ENCODE assay signal across 26 mouse cellular contexts in genomic region chr5:147395050-147395449, GRCm38 (mm10). TPM values are rescaled to one million over a fixed set of nuclear protein-coding genes. Genes with fewer than 3 reads are reported as not detected.
DNase-seq lines count a peak whose midpoint lies in the region; TF ChIP-seq lines count a peak whose summit lies in the region.
"Had no signal": no experiment of that assay in that cellular context is flagged by ENCODE, and none has a peak within 500 bp of the region (broad histone marks: within the 10 kb centered on the region; RNA-seq: fewer than 3 reads in every experiment).

No protein-coding gene starts in this region.

- no peak for DNase-seq in layer of hippocampus, adult 2 months (ENCODE audit: low spot score in 2 of 2)
- no peak for DNase-seq in layer of hippocampus, postnatal 25 days (ENCODE audit: extremely low spot score in 1 of 2, low spot score in 1 of 2)
- no peak for DNase-seq in testis, postnatal 10 days (ENCODE audit: low spot score)
- DNase-seq in MEL (ENCODE audit: low read depth, low spot score): peak; percentile 26
- DNase-seq in splenic B cell, adult 2 months (ENCODE audit: low read depth, low spot score): peak; percentile 47
- DNase-seq in lung, postnatal 14 days: no peak
- no peak for DNase-seq in kidney, postnatal 10 days
- DNase-seq: adrenal gland, postnatal 10 days; cerebellum, adult 2 months; cerebellum, postnatal 36 days; embryo, embryonic 11 days; gastrocnemius, postnatal 36 days; heart, postnatal 36 days; liver, embryonic 13.5 days; right cerebral cortex, adult 18-20 months; right cerebral cortex, postnatal 4 days had no signal

- H3K9ac ChIP-seq in MEL (ENCODE audit: control insufficient read depth, low read depth, low read length, poor library complexity, severe bottlenecking): no peak overlapping the region
- H3K9ac ChIP-seq: embryonic facial prominence, embryonic 13.5 days; forebrain, embryonic 13.5 days; hindbrain, embryonic 15.5 days; intestine, embryonic 15.5 days; liver, embryonic 13.5 days; midbrain, embryonic 15.5 days; stomach, embryonic 15.5 days had no signal

- TF ChIP-seq CTCF in layer of hippocampus, adult 2 months (conservative IDR thresholded peaks at IDR 0.05): peak; percentile 36; the same call in 1 of the 2 replicates
- peak; percentile 37; the same call in 1 of the 2 replicates for TF ChIP-seq CTCF in testis, adult 2 months (IDR thresholded peaks at IDR 0.05; ENCODE audit: control insufficient read depth, insufficient read depth, insufficient replicate concordance, low read depth, low read length)
- peak; percentile 14 to 31 (median 27); a peak in 3 of 6 replicates for TF ChIP-seq CTCF in MEL (IDR thresholded peaks at IDR 0.05 in 2 of 3, conservative IDR thresholded peaks at IDR 0.05 in 1 of 3; ENCODE audit: control insufficient read depth in 1 of 3, insufficient read depth in 1 of 3, low read depth in 2 of 3, low read length in 3 of 3, poor library complexity in 1 of 3, severe bottlenecking in 1 of 3)

- H3K27me3 ChIP-seq in testis, adult 2 months (ENCODE audit: control insufficient read depth, insufficient read depth, low read length): 0 out of 2 replicates have a peak, but pooled peaks cover 2% of the 10 kb centered on the region
- no peaks in the 10 kb centered on the region for H3K27me3 ChIP-seq in MEL (ENCODE audit: control insufficient read depth in 1 of 2, insufficient read depth in 2 of 2, low read length in 2 of 2)
- no peaks in the 10 kb centered on the region for H3K27me3 ChIP-seq in splenic B cell, adult 2 months (ENCODE audit: control insufficient read depth, insufficient read depth, low read length, poor library complexity, severe bottlenecking)

- no peaks in the 10 kb centered on the region for H3K9me3 ChIP-seq in MEL (replicated peaks; ENCODE audit: insufficient read depth, low read length)
- H3K9me3 ChIP-seq: forebrain, embryonic 13.5 days; hindbrain, embryonic 15.5 days; intestine, embryonic 15.5 days; liver, embryonic 13.5 days; midbrain, embryonic 15.5 days; stomach, embryonic 15.5 days had no signal

- no peaks in the 10 kb centered on the region for H3K79me2 ChIP-seq in MEL (ENCODE audit: control insufficient read depth, insufficient read depth, low read length, poor library complexity)

- peaks cover 4% of the 10 kb centered on the region; the same call in 1 of the 2 replicates for H3K4me1 ChIP-seq in testis, adult 2 months (ENCODE audit: control insufficient read depth, insufficient read depth, low read length)
- no peaks in the 10 kb centered on the region for H3K4me1 ChIP-seq in MEL (ENCODE audit: control insufficient read depth in 1 of 2, insufficient read depth in 2 of 2, low read length in 2 of 2)

- no peak for TF ChIP-seq POLR2A in testis, adult 2 months (IDR thresholded peaks at IDR 0.05; ENCODE audit: control insufficient read depth, low read depth, low read length)
- TF ChIP-seq POLR2A in MEL (IDR thresholded peaks at IDR 0.05; ENCODE audit: control insufficient read depth in 1 of 2, insufficient read depth in 1 of 2, low read depth in 1 of 2, low read length in 2 of 2, poor library complexity in 1 of 2): no peak

- TF ChIP-seq RAD21 in MEL (IDR thresholded peaks at IDR 0.05; ENCODE audit: low read depth, low read length): no peak

- H3K36me3 ChIP-seq in testis, adult 2 months (ENCODE audit: control insufficient read depth, insufficient read depth, low read length): no peaks in the 10 kb centered on the region
- H3K36me3 ChIP-seq in MEL (ENCODE audit: control insufficient read depth in 1 of 2, insufficient read depth in 2 of 2, low read length in 2 of 2): no peaks in the 10 kb centered on the region
- H3K36me3 ChIP-seq in splenic B cell, adult 2 months (ENCODE audit: control insufficient read depth, insufficient read depth, low read length, poor library complexity, severe bottlenecking): no peaks in the 10 kb centered on the region
- H3K36me3 ChIP-seq: embryonic facial prominence, embryonic 13.5 days; G1E; hindbrain, embryonic 15.5 days; intestine, embryonic 15.5 days; liver, embryonic 13.5 days; midbrain, embryonic 15.5 days; stomach, embryonic 15.5 days had no signal

- H3K27ac ChIP-seq in layer of hippocampus, adult 2 months: no peak overlapping the region
- no peak overlapping the region for H3K27ac ChIP-seq in testis, adult 2 months (ENCODE audit: control insufficient read depth, insufficient read depth, low read depth, low read length)
- H3K27ac ChIP-seq in MEL (ENCODE audit: control insufficient read depth, low read depth, low read length): no peak overlapping the region
- H3K27ac ChIP-seq: embryonic facial prominence, embryonic 13.5 days; forebrain, embryonic 13.5 days; hindbrain, embryonic 15.5 days; intestine, embryonic 15.5 days; liver, embryonic 13.5 days; midbrain, embryonic 15.5 days; stomach, embryonic 15.5 days had no signal

- H3K4me3 ChIP-seq in layer of hippocampus, adult 2 months: no peak overlapping the region
- no peak overlapping the region for H3K4me3 ChIP-seq in testis, adult 2 months (ENCODE audit: control insufficient read depth, low read depth, low read length)
- H3K4me3 ChIP-seq in MEL (ENCODE audit: control insufficient read depth in 1 of 2, insufficient read depth in 1 of 2, low read depth in 2 of 2, low read length in 2 of 2): no peak overlapping the region
- H3K4me3 ChIP-seq: embryonic facial prominence, embryonic 13.5 days; erythroblast, embryonic 14.5 days; forebrain, embryonic 13.5 days; hindbrain, embryonic 15.5 days; intestine, embryonic 15.5 days; liver, embryonic 13.5 days; midbrain, embryonic 15.5 days; stomach, embryonic 15.5 days had no signal

- no peak for TF ChIP-seq EP300 in MEL (IDR thresholded peaks at IDR 0.05; ENCODE audit: low read depth in 1 of 2, low read length in 2 of 2)

TF ChIP-seq in MEL, 35 proteins besides CTCF, POLR2A, EP300 and RAD21:
- no peak for TF ChIP-seq GATA1 (IDR thresholded peaks at IDR 0.05; ENCODE audit: low read depth, low read length)
- TF ChIP-seq USF1 (IDR thresholded peaks at IDR 0.05; ENCODE audit: low read depth, low read length): no peak
- TF ChIP-seq ZMIZ1 (IDR thresholded peaks at IDR 0.05; ENCODE audit: low read depth, low read length): no peak
- TF ChIP-seq JUND (IDR thresholded peaks at IDR 0.05; ENCODE audit: low read depth, low read length): no peak
- no peak for TF ChIP-seq MYB (IDR thresholded peaks at IDR 0.05; ENCODE audit: low read depth, low read length)
- no peak for TF ChIP-seq USF2 (IDR thresholded peaks at IDR 0.05; ENCODE audit: borderline replicate concordance in 1 of 2, insufficient read depth in 1 of 2, low read depth in 1 of 2, low read length in 2 of 2)

RNA-seq across cellular contexts. Expression of gene Flt3, which starts 5.2 kb away (rescaled TPM):
- 10 to 100 TPM in 1 of 2 experiments, 1 to 10 TPM in 1; 9.8 to 11.0 TPM for total RNA-seq in layer of hippocampus, adult 2 months (2021)
- 1 to 10 TPM; 6.7 to 8.0 TPM for total RNA-seq in layer of hippocampus, postnatal 25 days (2021)
- polyA plus RNA-seq in testis, adult 2 months (2012; rRNA removed): 0.76 and 1.0 TPM in 2 replicates
- total RNA-seq in MEL (2012; rRNA removed): not detected in 2 replicates
- polyA plus RNA-seq in MEL (2012; ENCODE audit: insufficient read depth in 1 of 2, insufficient read length in 2 of 2, low read depth in 1 of 2, low replicate concordance in 2 of 2, missing spikeins in 1 of 2): under 1 TPM in 1 of 2 experiments, not detected in 1; 0.01 TPM
- polyA plus RNA-seq: G1E; heart, embryonic 14.5 days had no signal

RNA-seq across cellular contexts. Expression of gene Pan3, which starts 34.9 kb away (rescaled TPM):
- total RNA-seq in layer of hippocampus, adult 2 months (2021): 100 to 1,000 TPM in 1 of 2 experiments, 10 to 100 TPM in 1; 96.7 to 114 TPM
- 100 to 1,000 TPM in 1 of 2 experiments, 10 to 100 TPM in 1; 76.1 to 101 TPM for total RNA-seq in layer of hippocampus, postnatal 25 days (2021)
- 77.6 and 94.5 TPM in 2 replicates for polyA plus RNA-seq in testis, adult 2 months (2012; rRNA removed)
- total RNA-seq in MEL (2012; rRNA removed): 56.1 and 61.5 TPM in 2 replicates
- 10 to 100 TPM in 1 of 2 experiments, not detected in 1; 60.6 TPM for polyA plus RNA-seq in MEL (2012; ENCODE audit: insufficient read depth in 1 of 2, insufficient read length in 2 of 2, low read depth in 1 of 2, low replicate concordance in 2 of 2, missing spikeins in 1 of 2)

Comparison
In these comparisons a context has a peak if more than half of its experiments do, and no peak if none do; other contexts are left out.
1. DNase-seq: peak in MEL (single experiment) and splenic B cell, adult 2 months (single experiment); none in layer of hippocampus, adult 2 months (0 of 2), layer of hippocampus, postnatal 25 days (0 of 2), testis, postnatal 10 days (single experiment), lung, postnatal 14 days (single experiment) and kidney, postnatal 10 days (single experiment).
2. Peak in every context shown above with its lines, with median percentiles within 50 percentile points of each other: CTCF ChIP-seq.